Mouse (Mus musculus): ENCODE results near the gene Rnf40.

Gene Rnf40

GRCm38 (mm10) chr7:127652050-127652449, 63.5 kb downstream of the Rnf40 start:
- no peak for DNase-seq

DNA sequence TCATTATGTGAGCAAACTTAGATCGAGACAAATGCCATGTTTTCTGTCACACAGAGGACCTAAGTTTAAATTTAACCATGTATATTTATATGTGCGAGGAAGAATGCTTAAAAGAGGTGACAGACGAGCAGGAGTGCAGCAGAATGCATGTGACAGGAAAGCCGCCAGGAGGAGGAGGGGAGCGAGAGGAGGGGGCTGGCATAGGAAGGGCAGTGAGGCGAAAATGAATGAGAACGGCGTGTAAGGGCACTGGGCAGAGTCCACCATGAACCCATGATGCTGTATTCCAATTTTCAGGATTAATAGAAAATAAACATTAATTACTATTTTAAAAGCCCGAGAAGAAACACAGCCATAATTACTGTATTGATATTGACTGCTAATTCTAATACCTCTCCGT, 65.8 kb downstream of the Rnf40 start:
- no peak for DNase-seq

All from cerebellum, postnatal 25 days (tissue).